Mouse (Mus musculus) lung, postnatal 0 days (tissue): Measurements from ENCODE around the gene Srgap2. TPM values are rescaled to one million over a fixed set of nuclear protein-coding genes. Genes with fewer than 3 reads are reported as not detected.

Source experiments
- ATAC-seq: fragments of 200-750 bp; cut with Nextera tagmentation; 2 replicates; pipeline ENCODE4 v1.8.0; 2017; ENCODE audit warnings: moderate library complexity
- DNase-seq: peaks from one replicate; pipeline ENCODE4 v3.0.0-alpha.2; 2016; ENCODE audit warnings: low spot score
- H3K27ac ChIP-seq: fragments of 300-500 bp; sonication (generic); 2 replicates; pipeline ENCODE4 v1.5.1; 2014; ENCODE audit warnings: antibody characterized with exemption, mild to moderate bottlenecking, low read length, mixed read lengths
- H3K27me3 ChIP-seq: fragments of 300-500 bp; sonication (generic); replicated peaks from 2 replicates; pipeline ENCODE4 v1.6.1; 2014; ENCODE audit warnings: low read length, mixed read lengths; ENCODE audit not compliant: insufficient read depth
- H3K36me3 ChIP-seq: fragments of 300-500 bp; sonication (generic); 2 replicates; pipeline ENCODE4 v1.6.1; 2014; ENCODE audit warnings: low read length, mixed read lengths; ENCODE audit not compliant: insufficient read depth
- H3K4me1 ChIP-seq: fragments of 300-500 bp; sonication (generic); 2 replicates; pipeline ENCODE4 v1.6.1; 2014; ENCODE audit warnings: antibody characterized with exemption, low read depth, low read length, mixed read lengths; ENCODE audit not compliant: insufficient read depth
- H3K4me2 ChIP-seq: fragments of 300-500 bp; sonication (generic); replicated peaks from 2 replicates; pipeline ENCODE4 v1.6.1; 2014; ENCODE audit warnings: low read depth, mild to moderate bottlenecking, low read length, moderate library complexity, mixed read lengths
- H3K4me3 ChIP-seq: fragments of 300-500 bp; sonication (generic); 2 replicates; pipeline ENCODE4 v1.5.1; 2014; ENCODE audit warnings: low read depth, low read length
- H3K9ac ChIP-seq: fragments of 300-500 bp; sonication (generic); replicated peaks from 2 replicates; pipeline ENCODE4 v1.6.1; 2014; ENCODE audit warnings: low read depth, mild to moderate bottlenecking
- H3K9me3 ChIP-seq: fragments of 300-500 bp; sonication (generic); 2 replicates; pipeline ENCODE4 v1.6.1; 2016; ENCODE audit warnings: low read length, mixed read lengths
- CTCF ChIP-seq: IDR thresholded peaks from 2 replicates; pipeline ENCODE4 v1.5.1; 2016; ENCODE audit warnings: antibody characterized with exemption, mild to moderate bottlenecking
- EP300 ChIP-seq: IDR thresholded peaks from 2 replicates; pipeline ENCODE4 v1.6.1; 2016; ENCODE audit warnings: antibody characterized with exemption, mild to moderate bottlenecking, control low read depth
- WGBS: fragments of 180-500 bp; shearing (Covaris S2); extraction: QIAGEN DNeasy Blood & Tissue Kit; methylation state at CpG from one replicate; pipeline ENCODE4 v1.1.7; 2014; 5-methylcytosine and 5-hydroxymethylcytosine counted together
- polyA plus RNA-seq: library from polyadenylated mRNA; unstranded; fragments of >200 nt; fragmentation: Nextera tagmentation; extraction: Ambion mirVana; gene quantifications from 2 replicates; pipeline ENCODE4 v1.2.1, GENCODE M21; 2015

Gene Srgap2
- polyA plus RNA-seq, 1 experiment from 2014 or later: 9.5 TPM

GRCm38 (mm10) chr1:131382184-131382583 lies 145.0 kb downstream of the Srgap2 start:
- H3K4me3 ChIP-seq: no peak overlapping the region
- H3K4me1 ChIP-seq: peaks cover 14% of the 10 kb centered on the region; the same call in 1 of the 2 replicates
- no peak overlapping the region for H3K4me2 ChIP-seq
- no peaks in the 10 kb centered on the region for H3K9me3 ChIP-seq
- H3K9ac ChIP-seq: no peak overlapping the region
- no peaks in the 10 kb centered on the region for H3K27me3 ChIP-seq
- no peak overlapping the region for H3K27ac ChIP-seq
- no peaks in the 10 kb centered on the region for H3K36me3 ChIP-seq
- DNase-seq (no peak), ATAC-seq (no peak)
- WGBS: 43% methylated on average over 2 of the region's 2 CpGs
- TF ChIP-seq CTCF (no peak), EP300 (no peak)

- H3K27me3 ChIP-seq: no peaks in the 10 kb centered on the region
- H3K27ac ChIP-seq: no peak overlapping the region
- peaks cover 14% of the 10 kb centered on the region; the same call in 1 of the 2 replicates for H3K4me1 ChIP-seq
- no peak overlapping the region for H3K9ac ChIP-seq
- TF ChIP-seq EP300 (no peak), CTCF (no peak)
- H3K9me3 ChIP-seq: no peaks in the 10 kb centered on the region
- no peak overlapping the region for H3K4me2 ChIP-seq
- H3K36me3 ChIP-seq: no peaks in the 10 kb centered on the region
- ATAC-seq: no peak
- no peak overlapping the region for H3K4me3 ChIP-seq
- DNase-seq: no peak
- WGBS: 11% methylated on average over 1 of the region's 1 CpGs
Measured at GRCm38 (mm10) chr1:131380254-131380653, 146.9 kb downstream of the Srgap2 start.

DNA sequence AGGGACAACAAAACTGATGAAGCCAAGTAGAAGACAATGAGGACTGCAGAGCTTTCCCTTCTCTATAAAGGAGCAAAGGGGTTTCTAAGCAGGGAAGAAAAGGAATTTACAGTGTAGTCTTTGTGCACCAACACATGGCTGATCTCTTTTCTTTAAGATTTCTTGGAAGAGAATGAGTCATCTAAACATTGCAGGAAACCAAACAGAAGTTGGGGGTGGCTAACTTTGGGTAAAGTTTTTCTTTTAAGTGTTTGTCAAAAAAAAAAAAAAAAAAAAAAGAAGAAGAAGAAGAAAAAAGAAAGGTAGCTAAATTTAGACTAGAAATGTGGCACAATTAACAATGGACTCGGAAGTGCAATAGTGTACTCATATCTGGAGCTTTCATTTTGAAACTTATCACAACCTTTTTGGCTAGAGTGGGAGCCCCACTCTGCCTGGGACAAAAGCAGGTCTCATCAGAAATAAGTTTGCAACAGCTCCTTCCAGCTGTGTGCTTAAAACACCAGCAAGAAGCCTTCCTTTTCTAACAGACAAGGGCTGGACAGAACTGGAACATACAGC lies 148.2 kb downstream of the Srgap2 start:
- H3K4me3 ChIP-seq: no peak overlapping the region
- peaks cover 14% of the 10 kb centered on the region; the same call in 1 of the 2 replicates for H3K4me1 ChIP-seq
- no peaks in the 10 kb centered on the region for H3K9me3 ChIP-seq
- WGBS: 25% methylated on average over 1 of the region's 1 CpGs
- ATAC-seq (peak; percentile 33), DNase-seq (peak; percentile 61)
- no peaks in the 10 kb centered on the region for H3K36me3 ChIP-seq
- H3K27ac ChIP-seq: peak overlapping the region; percentile 11
- TF ChIP-seq EP300: no peak
- TF ChIP-seq CTCF: no peak
- no peak overlapping the region for H3K9ac ChIP-seq
- no peak overlapping the region for H3K4me2 ChIP-seq
- no peaks in the 10 kb centered on the region for H3K27me3 ChIP-seq

- H3K27ac ChIP-seq: peak overlapping the region; percentile 11
- WGBS: 40% methylated on average over 7 of the region's 7 CpGs
- H3K4me3 ChIP-seq: no peak overlapping the region
- no peak overlapping the region for H3K9ac ChIP-seq
- H3K4me1 ChIP-seq: peaks cover 14% of the 10 kb centered on the region; the same call in 1 of the 2 replicates
- no peak for TF ChIP-seq EP300
- TF ChIP-seq CTCF: no peak
- H3K36me3 ChIP-seq: no peaks in the 10 kb centered on the region
- no peaks in the 10 kb centered on the region for H3K27me3 ChIP-seq
- H3K9me3 ChIP-seq: no peaks in the 10 kb centered on the region
- DNase-seq: peak; percentile 25
- no peak overlapping the region for H3K4me2 ChIP-seq
- peak; percentile 57 for ATAC-seq
Measured at GRCm38 (mm10) chr1:131378081-131378913, 148.9 kb downstream of the Srgap2 start.

- no peaks in the 10 kb centered on the region for H3K4me1 ChIP-seq
- ATAC-seq: no peak
- no peaks in the 10 kb centered on the region for H3K27me3 ChIP-seq
- no peak overlapping the region for H3K27ac ChIP-seq
- no peak overlapping the region for H3K4me2 ChIP-seq
- H3K9ac ChIP-seq: no peak overlapping the region
- H3K4me3 ChIP-seq: no peak overlapping the region
- TF ChIP-seq EP300: no peak
- no peak for TF ChIP-seq CTCF
- 45% methylated on average over 1 of the region's 1 CpGs for WGBS
- H3K9me3 ChIP-seq: no peaks in the 10 kb centered on the region
- H3K36me3 ChIP-seq: no peaks in the 10 kb centered on the region
- no peak for DNase-seq
Measured at GRCm38 (mm10) chr1:131365832-131366231, 161.3 kb downstream of the Srgap2 start.

GRCm38 (mm10) chr1:131364432-131364831 lies 162.7 kb downstream of the Srgap2 start:
- DNase-seq (no peak), ATAC-seq (no peak)
- Histone ChIP-seq H3K27me3 (no peaks in the 10 kb centered on the region), H3K4me3 (no peak overlapping the region), H3K36me3 (no peaks in the 10 kb centered on the region), H3K27ac (no peak overlapping the region), H3K4me1 (no peaks in the 10 kb centered on the region), H3K4me2 (no peak overlapping the region), H3K9ac (no peak overlapping the region), H3K9me3 (no peaks in the 10 kb centered on the region)
- WGBS: 92% methylated on average over 3 of the region's 3 CpGs
- TF ChIP-seq CTCF (no peak), EP300 (no peak)
